Mouse (Mus musculus): Measurements from ENCODE around the gene Smg7. TPM values are rescaled to one million over a fixed set of nuclear protein-coding genes. Genes with fewer than 3 reads are reported as not detected.

Smg7 gene
- polyA plus RNA-seq, 1 experiment = not detected

- H3K4me3 ChIP-seq (ENCODE audit: insufficient read depth, low read depth, low read length) = no peak overlapping the region
- no peak overlapping the region for H3K27ac ChIP-seq (ENCODE audit: insufficient read depth, low read depth, low read length)
- TF ChIP-seq POLR2A (IDR thresholded peaks at IDR 0.05; ENCODE audit: insufficient read depth, low read depth, low read length) = no peak
- no peak for TF ChIP-seq CTCF (IDR thresholded peaks at IDR 0.05; ENCODE audit: insufficient read depth, low read depth, low read length)
- H3K4me1 ChIP-seq (ENCODE audit: control insufficient read depth, insufficient read depth, low read length) = no peaks in the 10 kb centered on the region
- 87% methylated on average over 8 of the region's 8 CpGs for WGBS
Observed at GRCm38 (mm10) chr1:152831003-152831402, 71.4 kb downstream of the Smg7 start.

- TF ChIP-seq POLR2A (IDR thresholded peaks at IDR 0.05; ENCODE audit: insufficient read depth, low read depth, low read length) = no peak
- no peak for TF ChIP-seq CTCF (IDR thresholded peaks at IDR 0.05; ENCODE audit: insufficient read depth, low read depth, low read length)
- 95% methylated on average over 9 of the region's 9 CpGs for WGBS
- no peak overlapping the region for H3K4me3 ChIP-seq (ENCODE audit: insufficient read depth, low read depth, low read length)
- H3K4me1 ChIP-seq (ENCODE audit: control insufficient read depth, insufficient read depth, low read length) = no peaks in the 10 kb centered on the region
- H3K27ac ChIP-seq (ENCODE audit: insufficient read depth, low read depth, low read length) = no peak overlapping the region
Observed at GRCm38 (mm10) chr1:152830054-152830453, 72.4 kb downstream of the Smg7 start.

- H3K4me3 ChIP-seq (ENCODE audit: insufficient read depth, low read depth, low read length) = no peak overlapping the region
- 78% methylated on average over 10 of the region's 10 CpGs for WGBS
- TF ChIP-seq POLR2A (IDR thresholded peaks at IDR 0.05; ENCODE audit: insufficient read depth, low read depth, low read length) (no peak), CTCF (IDR thresholded peaks at IDR 0.05; ENCODE audit: insufficient read depth, low read depth, low read length) (no peak)
- no peak overlapping the region for H3K27ac ChIP-seq (ENCODE audit: insufficient read depth, low read depth, low read length)
- H3K4me1 ChIP-seq (ENCODE audit: control insufficient read depth, insufficient read depth, low read length) = no peaks in the 10 kb centered on the region
Observed at GRCm38 (mm10) chr1:152828637-152829355, 73.7 kb downstream of the Smg7 start.

DNA sequence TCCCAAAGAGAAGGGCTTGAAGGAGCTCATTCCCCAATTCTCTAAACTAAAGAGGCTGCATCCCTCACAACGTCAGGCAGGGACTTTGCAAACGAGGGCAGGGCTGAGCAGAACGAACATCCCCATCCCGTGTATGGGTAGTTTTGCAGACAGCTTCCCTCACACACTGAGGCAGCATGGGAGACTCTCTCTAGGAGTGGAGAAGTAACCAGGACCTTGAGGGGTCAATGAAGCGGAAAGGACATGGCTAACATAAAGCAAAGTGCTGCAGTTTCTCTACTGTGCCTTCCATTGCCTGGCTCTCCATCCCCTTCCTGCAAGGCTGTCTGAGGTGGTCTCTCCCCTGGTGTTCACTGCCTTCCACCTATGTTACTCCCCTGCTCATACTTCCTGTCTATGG, 74.3 kb downstream of the Smg7 start:
- H3K27ac ChIP-seq (ENCODE audit: insufficient read depth, low read depth, low read length) = no peak overlapping the region
- H3K4me1 ChIP-seq (ENCODE audit: control insufficient read depth, insufficient read depth, low read length) = no peaks in the 10 kb centered on the region
- no peak overlapping the region for H3K4me3 ChIP-seq (ENCODE audit: insufficient read depth, low read depth, low read length)
- TF ChIP-seq POLR2A (IDR thresholded peaks at IDR 0.05; ENCODE audit: insufficient read depth, low read depth, low read length) = no peak
- TF ChIP-seq CTCF (IDR thresholded peaks at IDR 0.05; ENCODE audit: insufficient read depth, low read depth, low read length) = no peak
- WGBS = 66% methylated on average over 5 of the region's 5 CpGs

DNA sequence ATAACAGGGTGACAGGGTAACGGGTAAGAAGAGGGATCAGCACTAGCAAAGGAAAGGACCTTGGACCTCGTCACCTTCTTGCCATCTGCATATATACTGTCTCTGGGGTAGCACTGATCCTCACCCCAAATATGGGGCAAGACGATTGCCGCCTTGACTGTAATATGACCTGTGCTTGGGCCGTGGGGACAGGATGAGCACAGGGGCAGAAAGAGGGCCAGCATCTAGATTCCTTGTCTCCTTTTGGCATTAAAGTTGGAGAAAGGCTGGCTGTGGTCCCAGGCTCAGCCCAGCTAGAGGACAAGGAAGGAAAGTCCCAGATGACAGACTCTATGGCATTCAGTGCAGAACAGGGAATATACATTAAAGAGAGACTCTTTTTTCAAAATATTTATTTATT, 76.0 kb downstream of the Smg7 start:
- no peaks in the 10 kb centered on the region for H3K4me1 ChIP-seq (ENCODE audit: control insufficient read depth, insufficient read depth, low read length)
- no peak overlapping the region for H3K4me3 ChIP-seq (ENCODE audit: insufficient read depth, low read depth, low read length)
- H3K27ac ChIP-seq (ENCODE audit: insufficient read depth, low read depth, low read length) = no peak overlapping the region
- 91% methylated on average over 5 of the region's 5 CpGs for WGBS
- TF ChIP-seq POLR2A (IDR thresholded peaks at IDR 0.05; ENCODE audit: insufficient read depth, low read depth, low read length) (no peak), CTCF (IDR thresholded peaks at IDR 0.05; ENCODE audit: insufficient read depth, low read depth, low read length) (no peak)

GRCm38 (mm10) chr1:152824206-152824605, 78.2 kb downstream of the Smg7 start:
- 80% methylated on average over 9 of the region's 9 CpGs for WGBS
- Histone ChIP-seq H3K4me3 (ENCODE audit: insufficient read depth, low read depth, low read length) (no peak overlapping the region), H3K4me1 (ENCODE audit: control insufficient read depth, insufficient read depth, low read length) (peaks cover 2% of the 10 kb centered on the region; the same call in 1 of the 2 replicates), H3K27ac (ENCODE audit: insufficient read depth, low read depth, low read length) (no peak overlapping the region)
- TF ChIP-seq POLR2A (IDR thresholded peaks at IDR 0.05; ENCODE audit: insufficient read depth, low read depth, low read length) (no peak), CTCF (IDR thresholded peaks at IDR 0.05; ENCODE audit: insufficient read depth, low read depth, low read length) (no peak)

DNA sequence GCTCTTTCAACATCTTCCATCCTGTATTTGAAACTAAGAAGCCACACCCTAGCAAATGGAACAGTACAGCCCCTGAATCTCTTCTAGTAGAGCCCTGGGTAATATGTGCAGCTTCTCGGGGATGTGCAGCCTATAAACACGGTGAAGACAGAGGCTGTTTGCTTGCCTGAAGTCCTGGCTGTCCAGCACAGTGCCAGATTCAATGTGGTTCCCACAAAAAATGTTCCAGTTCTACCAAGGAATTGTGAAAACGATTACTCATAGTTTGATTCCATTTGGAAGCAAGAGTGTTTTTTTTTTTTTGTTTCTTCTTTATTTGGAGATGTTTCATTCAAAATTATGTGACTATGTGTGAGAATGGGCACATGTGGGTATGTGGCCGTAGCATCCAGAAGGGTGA, 80.7 kb downstream of the Smg7 start:
- TF ChIP-seq CTCF (IDR thresholded peaks at IDR 0.05; ENCODE audit: insufficient read depth, low read depth, low read length) (no peak), POLR2A (IDR thresholded peaks at IDR 0.05; ENCODE audit: insufficient read depth, low read depth, low read length) (no peak)
- Histone ChIP-seq H3K4me1 (ENCODE audit: control insufficient read depth, insufficient read depth, low read length) (peaks cover 12% of the 10 kb centered on the region), H3K27ac (ENCODE audit: insufficient read depth, low read depth, low read length) (no peak overlapping the region), H3K4me3 (ENCODE audit: insufficient read depth, low read depth, low read length) (no peak overlapping the region)
- WGBS = 83% methylated on average over 4 of the region's 4 CpGs

- Histone ChIP-seq H3K4me3 (ENCODE audit: insufficient read depth, low read depth, low read length) (no peak overlapping the region), H3K4me1 (ENCODE audit: control insufficient read depth, insufficient read depth, low read length) (peaks cover 17% of the 10 kb centered on the region), H3K27ac (ENCODE audit: insufficient read depth, low read depth, low read length) (no peak overlapping the region)
- 72% methylated on average over 7 of the region's 7 CpGs for WGBS
- TF ChIP-seq CTCF (IDR thresholded peaks at IDR 0.05; ENCODE audit: insufficient read depth, low read depth, low read length) = no peak
Observed at GRCm38 (mm10) chr1:152820911-152821695, 81.3 kb downstream of the Smg7 start.

- TF ChIP-seq POLR2A (IDR thresholded peaks at IDR 0.05; ENCODE audit: insufficient read depth, low read depth, low read length) (no peak), CTCF (IDR thresholded peaks at IDR 0.05; ENCODE audit: insufficient read depth, low read depth, low read length) (no peak)
- Histone ChIP-seq H3K4me3 (ENCODE audit: insufficient read depth, low read depth, low read length) (no peak overlapping the region), H3K27ac (ENCODE audit: insufficient read depth, low read depth, low read length) (no peak overlapping the region), H3K4me1 (ENCODE audit: control insufficient read depth, insufficient read depth, low read length) (peaks cover 26% of the 10 kb centered on the region)
- 61% methylated on average over 6 of the region's 6 CpGs for WGBS
Observed at GRCm38 (mm10) chr1:152819558-152819957, 82.9 kb downstream of the Smg7 start.

Measured in olfactory bulb, adult 2 months (tissue).